Mouse (Mus musculus) megakaryocyte-erythroid progenitor cell, adult 5 weeks (primary cell): ENCODE data around the gene Akap11. TPM values are rescaled to one million over a fixed set of nuclear protein-coding genes. Genes with fewer than 3 reads are reported as not detected.

Source experiments
- polyA plus RNA-seq: library from polyadenylated mRNA; stranded (reverse); fragments of >175 nt; gene quantifications from 2 replicates; pipeline ENCODE4 v1.2.3, GENCODE M21; 2012

Akap11 gene
- 0.71 and 0.88 TPM in 2 replicates for polyA plus RNA-seq

DNA sequence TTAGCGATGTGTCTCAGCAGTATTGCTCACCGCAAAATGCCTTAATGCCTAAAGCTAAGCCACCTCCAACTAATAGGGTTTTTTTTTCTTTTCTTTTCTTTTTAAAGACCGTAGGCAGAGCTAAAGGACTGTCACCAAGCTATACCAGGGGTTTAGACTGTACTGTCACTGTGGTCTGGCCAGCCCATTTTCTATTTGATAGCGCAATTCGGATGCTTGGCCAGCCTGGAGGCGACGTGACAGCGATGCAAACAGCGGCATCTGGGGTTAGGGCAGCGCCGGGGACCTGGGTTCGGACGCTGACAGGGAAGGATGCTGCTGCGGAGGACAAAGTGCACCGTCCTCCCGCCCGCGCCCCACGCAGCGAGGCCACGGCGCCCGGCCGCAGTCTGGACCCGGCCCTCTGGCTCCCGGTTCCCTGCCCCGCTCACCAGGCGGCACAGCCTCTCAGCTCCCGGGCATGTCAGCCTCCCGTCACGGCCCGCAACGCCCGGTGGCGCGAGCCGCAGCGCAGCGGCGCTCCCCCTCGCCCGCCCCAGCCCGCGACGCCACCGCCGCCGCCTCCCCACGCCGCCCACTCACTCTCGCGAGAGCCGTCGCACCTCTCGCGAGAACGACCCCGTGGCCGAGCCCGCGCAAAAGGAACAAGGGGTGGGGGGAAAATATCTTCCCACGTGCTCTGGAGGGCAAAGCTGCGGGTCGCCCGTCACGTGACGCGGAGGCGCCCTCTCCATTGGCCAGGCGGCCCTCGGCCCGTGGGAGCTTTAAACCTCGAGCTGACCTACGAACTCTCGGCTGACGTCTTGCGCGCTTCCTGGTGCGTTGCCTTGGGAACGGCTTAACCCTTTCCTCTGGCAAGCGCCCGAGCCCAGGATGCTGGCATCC, at the start of gene Akap11:
Gene Akap11 (minus strand): TSS at position 528 of the 885 bp plus-strand sequence.

Other genes starting within 250 kb of the Akap11 start
- gene Tnfsf11, start 228.8 kb downstream of the Akap11 start, polyA plus RNA-seq, result 0.05 and 0.18 TPM in 2 replicates
- gene Dgkh, start 196.0 kb upstream of the Akap11 start, polyA plus RNA-seq, result 0.10 and 0.21 TPM in 2 replicates